Mouse (Mus musculus): ENCODE results near the gene Ifngr2. TPM values are rescaled to one million over a fixed set of nuclear protein-coding genes. Genes with fewer than 3 reads are reported as not detected.
A peak's percentile ranks its signal among the peaks of the same experiment; 100 is the strongest.

Gene Ifngr2
- polyA plus RNA-seq, 1 experiment from 2014 or later: 31.3 TPM

GRCm38 (mm10) chr16:91564580-91565291 is 17.9 kb downstream of the Ifngr2 start:
- ChIA-PET CTCF (interaction anchor here (1.2 kb wide), 1 partner anchor 9 kb away, joined by 4 read pairs; no protein-coding TSS in a partner anchor), POLR2A (no interaction called here)
- in situ Hi-C loops (cut with MboI; ENCODE audit: low pct_unique_long_range_greater_than_20kb): no loop called here
- DNase-seq (ENCODE audit: low read depth, low spot score) (no peak), ATAC-seq (no peak)
- no peaks in the 10 kb centered on the region for H3K27me3 ChIP-seq
- no peak for TF ChIP-seq CTCF (IDR thresholded peaks at IDR 0.05)

GRCm38 (mm10) chr16:91565292-91565951 is 18.6 kb downstream of the Ifngr2 start:
- DNase-seq (ENCODE audit: low read depth, low spot score) (no peak), ATAC-seq (no peak)
- in situ Hi-C loops (cut with MboI; ENCODE audit: low pct_unique_long_range_greater_than_20kb): no loop called here
- POLR2A ChIA-PET: no interaction called here
- TF ChIP-seq CTCF (IDR thresholded peaks at IDR 0.05): no peak
- CTCF ChIA-PET: interaction anchor here (1.2 kb wide), 1 partner anchor 10 kb away, joined by 4 read pairs; no protein-coding TSS in a partner anchor
- no peaks in the 10 kb centered on the region for H3K27me3 ChIP-seq

- TF ChIP-seq CTCF (IDR thresholded peaks at IDR 0.05): no peak
- in situ Hi-C loops (cut with MboI; ENCODE audit: low pct_unique_long_range_greater_than_20kb): no loop called here
- ChIA-PET POLR2A (no interaction called here), CTCF (interaction anchor here (1.0 kb wide), 1 partner anchor 15 kb away, joined by 3 read pairs; no protein-coding TSS in a partner anchor)
- no peak for ATAC-seq
- DNase-seq (ENCODE audit: low read depth, low spot score): no peak
- H3K27me3 ChIP-seq: no peaks in the 10 kb centered on the region
Observed at GRCm38 (mm10) chr16:91566002-91566401, 19.1 kb downstream of the Ifngr2 start.

GRCm38 (mm10) chr16:91568960-91569359 is 22.1 kb downstream of the Ifngr2 start:
- DNase-seq (ENCODE audit: low read depth, low spot score) (no peak), ATAC-seq (no peak)
- TF ChIP-seq CTCF (IDR thresholded peaks at IDR 0.05): no peak
- ChIA-PET CTCF (interaction anchor here (1.6 to 2.2 kb wide), 2 partner anchors 13 to 57 kb away, joined by 6 to 8 read pairs; no protein-coding TSS in a partner anchor), POLR2A (no interaction called here)
- H3K27me3 ChIP-seq: no peaks in the 10 kb centered on the region
- in situ Hi-C loops (cut with MboI; ENCODE audit: low pct_unique_long_range_greater_than_20kb): no loop called here

- ChIA-PET POLR2A (no interaction called here), CTCF (interaction anchor here (1.1 to 1.9 kb wide), 3 partner anchors 10 to 59 kb away, joined by 3 to 5 read pairs (median 3); no protein-coding TSS in a partner anchor)
- H3K27me3 ChIP-seq: no peaks in the 10 kb centered on the region
- in situ Hi-C loops (cut with MboI; ENCODE audit: low pct_unique_long_range_greater_than_20kb): no loop called here
- no peak for ATAC-seq
- no peak for TF ChIP-seq CTCF (IDR thresholded peaks at IDR 0.05)
- no peak for DNase-seq (ENCODE audit: low read depth, low spot score)
Observed at GRCm38 (mm10) chr16:91571105-91571504, 24.2 kb downstream of the Ifngr2 start.

- in situ Hi-C loops (cut with MboI; ENCODE audit: low pct_unique_long_range_greater_than_20kb): no loop called here
- ChIA-PET POLR2A (no interaction called here), CTCF (interaction anchor here (1.1 kb wide), 2 partner anchors 9 to 18 kb away, joined by 3 read pairs; no protein-coding TSS in a partner anchor)
- DNase-seq (ENCODE audit: low read depth, low spot score) (no peak), ATAC-seq (no peak)
- no peaks in the 10 kb centered on the region for H3K27me3 ChIP-seq
- TF ChIP-seq CTCF (IDR thresholded peaks at IDR 0.05): no peak
Observed at GRCm38 (mm10) chr16:91575151-91575550, 28.3 kb downstream of the Ifngr2 start.

GRCm38 (mm10) chr16:91578980-91579720 is 32.3 kb downstream of the Ifngr2 start:
- ChIA-PET CTCF (interaction anchor here (1.5 kb wide), 1 partner anchor 9 kb away, joined by 5 read pairs; no protein-coding TSS in a partner anchor), POLR2A (no interaction called here)
- ATAC-seq (no peak), DNase-seq (ENCODE audit: low read depth, low spot score) (no peak)
- no peak for TF ChIP-seq CTCF (IDR thresholded peaks at IDR 0.05)
- no peaks in the 10 kb centered on the region for H3K27me3 ChIP-seq
- in situ Hi-C loops (cut with MboI; ENCODE audit: low pct_unique_long_range_greater_than_20kb): no loop called here

- ChIA-PET CTCF (interaction anchor here (0.8 to 2.8 kb wide), 10 partner anchors 10 to 223 kb away, joined by 3 to 11 read pairs (median 5); no protein-coding TSS in a partner anchor), POLR2A (interaction anchor here (1.0 kb wide), 1 partner anchor 9 kb away, joined by 5 read pairs; no protein-coding TSS in a partner anchor)
- ATAC-seq (no peak), DNase-seq (ENCODE audit: low read depth, low spot score) (no peak)
- TF ChIP-seq CTCF (IDR thresholded peaks at IDR 0.05): peak; percentile 71
- in situ Hi-C loops (cut with MboI; ENCODE audit: low pct_unique_long_range_greater_than_20kb): loop anchor here (10.0 kb wide), 1 partner anchor 218 kb away; no protein-coding TSS in a partner anchor
- H3K27me3 ChIP-seq: no peaks in the 10 kb centered on the region
Observed at GRCm38 (mm10) chr16:91582307-91582706, 35.4 kb downstream of the Ifngr2 start.

- in situ Hi-C loops (cut with MboI; ENCODE audit: low pct_unique_long_range_greater_than_20kb): loop anchor here (5.0 to 10.0 kb wide), 2 partner anchors 73 to 221 kb away; no protein-coding TSS in a partner anchor
- ChIA-PET POLR2A (interaction anchor here (0.6 kb wide), 1 partner anchor 68 kb away, joined by 3 read pairs; no protein-coding TSS in a partner anchor), CTCF (no interaction called here)
- TF ChIP-seq CTCF (IDR thresholded peaks at IDR 0.05): no peak
- no peak for ATAC-seq
- H3K27me3 ChIP-seq: no peaks in the 10 kb centered on the region
- DNase-seq (ENCODE audit: low read depth, low spot score): no peak
Observed at GRCm38 (mm10) chr16:91585617-91586016, 38.7 kb downstream of the Ifngr2 start.

GRCm38 (mm10) chr16:91586244-91586643 is 39.4 kb downstream of the Ifngr2 start:
- H3K27me3 ChIP-seq: no peaks in the 10 kb centered on the region
- ATAC-seq (no peak), DNase-seq (ENCODE audit: low read depth, low spot score) (no peak)
- TF ChIP-seq CTCF (IDR thresholded peaks at IDR 0.05): no peak
- ChIA-PET POLR2A (interaction anchor here (0.6 kb wide), 1 partner anchor 67 kb away, joined by 3 read pairs; no protein-coding TSS in a partner anchor), CTCF (no interaction called here)
- in situ Hi-C loops (cut with MboI; ENCODE audit: low pct_unique_long_range_greater_than_20kb): loop anchor here (5.0 to 10.0 kb wide), 2 partner anchors 74 to 221 kb away; no protein-coding TSS in a partner anchor
